In the genomic region with DNA sequence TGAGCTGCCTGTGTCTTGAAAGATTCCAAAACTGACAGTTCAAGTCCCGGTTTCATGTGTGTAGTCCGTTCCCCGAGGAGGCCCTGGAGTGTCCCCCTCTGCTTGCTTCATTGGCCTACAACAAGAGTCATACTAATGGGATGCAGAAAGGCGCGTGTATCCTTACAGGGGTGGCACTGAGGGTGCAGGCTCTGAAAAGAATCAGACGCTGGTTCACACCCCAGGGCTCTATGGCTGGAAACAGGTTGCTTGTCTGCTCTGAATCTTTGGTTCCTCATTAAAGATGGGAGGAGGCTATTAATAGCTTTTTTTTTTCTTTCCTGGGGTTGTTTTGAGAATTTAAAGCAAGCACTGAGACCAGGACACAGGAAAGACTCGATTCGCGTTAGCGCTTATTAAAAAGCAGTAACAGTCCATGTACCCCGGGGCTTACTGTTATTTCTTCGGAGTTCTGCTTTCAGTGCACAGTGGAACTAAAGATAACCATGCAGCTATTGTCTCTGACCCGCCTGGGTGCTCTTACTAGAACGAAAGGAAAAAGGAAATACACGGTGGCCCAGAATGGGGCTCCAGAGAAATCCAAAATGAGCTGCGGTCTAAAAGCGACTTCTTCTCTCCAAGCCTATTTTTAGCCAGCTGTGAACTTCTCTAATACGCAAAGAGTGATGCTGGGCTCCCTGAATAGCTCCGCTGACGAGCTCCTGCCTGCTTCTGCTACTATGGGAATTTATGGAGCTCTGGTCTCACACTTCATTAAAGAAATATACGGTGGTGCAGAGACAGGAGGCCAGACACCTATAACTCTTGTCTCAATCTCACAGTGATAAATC, we compare ENCODE assay signal across 7 mouse cellular contexts. TPM values are rescaled to one million over a fixed set of nuclear protein-coding genes. Genes with fewer than 3 reads are reported as not detected.
DNase-seq lines count a peak whose midpoint lies in the region; ATAC-seq and TF ChIP-seq lines count a peak whose summit lies in the region.

No protein-coding gene starts in this region.

- no peak for DNase-seq in lung, postnatal 14 days
- DNase-seq in heart, postnatal 0 days (ENCODE audit: low spot score), result peak; percentile 93
- no peak for DNase-seq in limb, embryonic 10.5 days (ENCODE audit: low spot score)
- DNase-seq in right cerebral cortex, postnatal 10 days (ENCODE audit: low spot score in 2 of 2), result peak; percentile 53 to 65

- ATAC-seq in lung, embryonic 16.5 days (ENCODE audit: low read depth), result 0 out of 2 replicates have a peak, but pooled peaks have one; percentile 23
- ATAC-seq in frontal cortex, adult (ENCODE audit: low TSS enrichment), result peak; percentile 93
- peak; percentile 86 for ATAC-seq in heart, postnatal 0 days (ENCODE audit: insufficient read depth, low read depth)
- ATAC-seq in intestine, embryonic 16.5 days, result no peak

- 0 out of 2 replicates have a peak overlapping the region, but pooled peaks have one; percentile 5 for H3K4me3 ChIP-seq in lung, embryonic 16.5 days (ENCODE audit: low read length)
- H3K4me3 ChIP-seq in heart, postnatal 0 days (ENCODE audit: low read depth, low read length), result peak overlapping the region; percentile 23
- no peak overlapping the region for H3K4me3 ChIP-seq in limb, embryonic 10.5 days
- no peak overlapping the region for H3K4me3 ChIP-seq in intestine, embryonic 16.5 days (ENCODE audit: low read length)

- H3K9ac ChIP-seq in lung, embryonic 16.5 days (ENCODE audit: low read length), result no peak overlapping the region
- peak overlapping the region; percentile 55 for H3K9ac ChIP-seq in heart, postnatal 0 days (replicated peaks; ENCODE audit: low read depth, low read length)
- H3K9ac ChIP-seq in intestine, embryonic 16.5 days (ENCODE audit: low read depth, low read length), result no peak overlapping the region

- WGBS in lung, embryonic 16.5 days, result 61% methylated on average over 21 of the region's 21 CpGs
- WGBS in heart, postnatal 0 days, result 25% methylated on average over 21 of the region's 21 CpGs
- 56% methylated on average over 21 of the region's 21 CpGs for WGBS in limb, embryonic 10.5 days
- 65% methylated on average over 21 of the region's 21 CpGs for WGBS in intestine, embryonic 16.5 days

- no peaks in the 10 kb centered on the region for H3K9me3 ChIP-seq in lung, embryonic 16.5 days (ENCODE audit: control insufficient read depth, low read length)
- no peaks in the 10 kb centered on the region for H3K9me3 ChIP-seq in heart, postnatal 0 days (replicated peaks; ENCODE audit: control insufficient read depth, low read length)
- H3K9me3 ChIP-seq in limb, embryonic 10.5 days (replicated peaks), result no peaks in the 10 kb centered on the region
- no peaks in the 10 kb centered on the region for H3K9me3 ChIP-seq in intestine, embryonic 16.5 days (ENCODE audit: control insufficient read depth, low read length)

- peaks cover 9% of the 10 kb centered on the region; the same call in 1 of the 2 replicates for H3K4me1 ChIP-seq in lung, embryonic 16.5 days (replicated peaks; ENCODE audit: control insufficient read depth, insufficient read depth, low read length)
- H3K4me1 ChIP-seq in heart, postnatal 0 days (ENCODE audit: control insufficient read depth, insufficient read depth), result peaks cover 13% of the 10 kb centered on the region; the same call in 1 of the 2 replicates
- H3K4me1 ChIP-seq in limb, embryonic 10.5 days, result peaks cover 33% of the 10 kb centered on the region
- no peaks in the 10 kb centered on the region for H3K4me1 ChIP-seq in intestine, embryonic 16.5 days (ENCODE audit: control insufficient read depth, insufficient read depth, low read length)

- H3K27ac ChIP-seq in lung, embryonic 16.5 days (ENCODE audit: low read length), result no peak overlapping the region
- peak overlapping the region; percentile 88 for H3K27ac ChIP-seq in heart, postnatal 0 days (ENCODE audit: low read depth)
- 0 out of 2 replicates have a peak overlapping the region, but pooled peaks have one; percentile 36 for H3K27ac ChIP-seq in limb, embryonic 10.5 days
- H3K27ac ChIP-seq in intestine, embryonic 16.5 days (ENCODE audit: low read length), result no peak overlapping the region

- peak overlapping the region; percentile 18 for H3K4me2 ChIP-seq in lung, embryonic 16.5 days (ENCODE audit: low read depth, low read length)
- H3K4me2 ChIP-seq in heart, postnatal 0 days (ENCODE audit: low read depth, low read length), result peak overlapping the region; percentile 50
- no peak overlapping the region for H3K4me2 ChIP-seq in intestine, embryonic 16.5 days (ENCODE audit: low read depth, low read length)

- TF ChIP-seq CTCF in heart, postnatal 0 days (IDR thresholded peaks at IDR 0.05; ENCODE audit: low read depth), result no peak

- H3K36me3 ChIP-seq in lung, embryonic 16.5 days (ENCODE audit: control insufficient read depth, insufficient read depth, low read length), result no peaks in the 10 kb centered on the region
- H3K36me3 ChIP-seq in heart, postnatal 0 days (replicated peaks; ENCODE audit: control insufficient read depth, insufficient read depth, low read length), result no peaks in the 10 kb centered on the region
- no peaks in the 10 kb centered on the region for H3K36me3 ChIP-seq in limb, embryonic 10.5 days
- H3K36me3 ChIP-seq in intestine, embryonic 16.5 days (ENCODE audit: control insufficient read depth, insufficient read depth, low read length), result no peaks in the 10 kb centered on the region

- no peak for TF ChIP-seq EP300 in heart, postnatal 0 days (IDR thresholded peaks at IDR 0.05; ENCODE audit: low read depth)

- H3K27me3 ChIP-seq in lung, embryonic 16.5 days (ENCODE audit: control insufficient read depth, insufficient read depth, low read depth, low read length), result no peaks in the 10 kb centered on the region
- no peaks in the 10 kb centered on the region for H3K27me3 ChIP-seq in heart, postnatal 0 days (ENCODE audit: control insufficient read depth, insufficient read depth, low read length)
- H3K27me3 ChIP-seq in limb, embryonic 10.5 days (ENCODE audit: low read depth, poor library complexity, severe bottlenecking), result no peaks in the 10 kb centered on the region
- H3K27me3 ChIP-seq in intestine, embryonic 16.5 days (replicated peaks; ENCODE audit: control insufficient read depth, insufficient read depth, low read length), result no peaks in the 10 kb centered on the region

RNA-seq across cellular contexts. Expression of a gene that starts 45.5 kb away (rescaled TPM):
- 73.5 and 76.8 TPM in 2 replicates for polyA plus RNA-seq in lung, embryonic 16.5 days (2015; fragmentation: Nextera tagmentation; extraction: Ambion mirVana)
- total RNA-seq in heart, postnatal 0 days (2014; rRNA removed; ENCODE audit: low replicate concordance), result 56.2 and 77.4 TPM in 2 replicates
- polyA plus RNA-seq in heart, postnatal 0 days (2015; fragmentation: Nextera tagmentation; extraction: Ambion mirVana), result 28.7 and 32.1 TPM in 2 replicates
- polyA plus RNA-seq in limb, embryonic 10.5 days (2016; fragmentation: Nextera tagmentation; extraction: Ambion mirVana), result 38.6 and 45.3 TPM in 2 replicates
- 64.7 and 66.5 TPM in 2 replicates for polyA plus RNA-seq in intestine, embryonic 16.5 days (2015; fragmentation: Nextera tagmentation; extraction: Ambion mirVana)

Comparison
In these comparisons a context has a peak if more than half of its experiments do, and no peak if none do; other contexts are left out.
1. H3K27ac ChIP-seq: peak in heart, postnatal 0 days (single experiment) and limb, embryonic 10.5 days (single experiment); none in lung, embryonic 16.5 days (single experiment) and intestine, embryonic 16.5 days (single experiment).
2. H3K4me3 ChIP-seq: peak in lung, embryonic 16.5 days (single experiment) and heart, postnatal 0 days (single experiment); none in limb, embryonic 10.5 days (single experiment) and intestine, embryonic 16.5 days (single experiment).
3. DNase-seq: peak in heart, postnatal 0 days (single experiment) and right cerebral cortex, postnatal 10 days (2 of 2); none in lung, postnatal 14 days (single experiment) and limb, embryonic 10.5 days (single experiment).